Mouse (Mus musculus): ENCODE data around the gene Cdipt.

DNA sequence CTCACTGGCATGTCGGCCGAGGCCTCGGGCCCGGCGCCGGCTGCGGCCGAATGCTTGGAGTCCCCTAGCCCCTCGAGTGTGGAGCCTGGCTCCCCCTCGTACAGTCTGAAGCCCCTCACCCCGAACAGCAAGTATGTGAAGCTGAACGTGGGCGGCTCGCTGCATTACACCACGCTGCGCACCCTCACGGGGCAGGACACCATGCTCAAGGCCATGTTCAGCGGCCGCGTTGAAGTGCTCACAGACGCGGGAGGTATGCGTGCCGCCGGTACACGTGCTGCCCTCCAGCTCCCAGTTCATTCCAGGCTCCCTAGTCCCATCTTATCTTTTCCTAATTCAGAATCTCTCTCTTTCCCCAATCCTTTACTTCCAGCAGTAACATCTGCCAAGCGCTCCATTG lies 46.7 kb upstream of the Cdipt start:
- no peak for TF ChIP-seq EP300 (IDR thresholded peaks at IDR 0.05; ENCODE audit: low read depth)
- TF ChIP-seq CTCF (IDR thresholded peaks at IDR 0.05; ENCODE audit: low read depth): no peak; the same call in 1 of the 2 replicates
